Mouse (Mus musculus): ENCODE results near the gene Galnt15. TPM values are rescaled to one million over a fixed set of nuclear protein-coding genes. Genes with fewer than 3 reads are reported as not detected.

Gene Galnt15
- total and polyA plus RNA-seq, 3 experiments, result not detected

DNA sequence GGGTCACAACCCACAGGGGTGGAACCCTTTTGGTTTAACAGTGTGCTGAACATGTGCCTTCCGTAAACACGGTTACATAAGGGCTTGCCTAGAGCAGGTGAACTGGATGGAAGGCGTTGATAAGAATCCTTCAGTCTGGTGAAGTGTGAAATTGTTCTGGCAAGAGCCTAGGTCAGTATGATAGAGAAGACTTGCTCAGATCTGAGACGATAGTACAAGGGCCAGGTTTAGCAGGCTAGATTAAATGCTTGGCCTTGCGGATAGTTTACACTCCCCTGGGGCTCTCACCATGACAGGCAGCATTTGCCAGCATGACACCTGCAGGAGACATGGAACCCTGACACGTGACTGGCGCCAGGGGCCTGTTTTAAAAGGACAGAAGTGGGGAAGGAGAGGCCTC is 76.9 kb downstream of the Galnt15 start:
- dilution Hi-C loops (cut with MboI; ENCODE audit: extremely low pct_ligation_motif_present, extremely low pct_unique_long_range_greater_than_20kb, low sequenced_read_pairs), result no loop called here
- in situ Hi-C loops (cut with MboI; ENCODE audit: low pct_ligation_motif_present, low pct_unique_long_range_greater_than_20kb, low sequenced_read_pairs), result no loop called here
- H3K4me1 ChIP-seq (ENCODE audit: control insufficient read depth in 1 of 2, insufficient read depth in 2 of 2), result peaks cover 0 to 9% of the 10 kb centered on the region in 2 experiments; a peak in 2 of 4 replicates
- no peaks in the 10 kb centered on the region for H3K79me2 ChIP-seq (replicated peaks; ENCODE audit: control insufficient read depth, extremely low read depth, insufficient read depth, poor library complexity, severe bottlenecking)
- no peak for DNase-seq (ENCODE audit: extremely low read depth)
- H3K27me3 ChIP-seq (replicated peaks), result no peaks in the 10 kb centered on the region
- H3K4me3 ChIP-seq (replicated peaks in 1 of 3; ENCODE audit: low read depth in 2 of 3, low read length in 2 of 3, poor library complexity in 1 of 3), result no peak overlapping the region
- H3K36me3 ChIP-seq (replicated peaks in 1 of 2; ENCODE audit: control insufficient read depth in 1 of 2, insufficient read depth in 1 of 2, low read length in 1 of 2), result peaks cover 12 to 38% of the 10 kb centered on the region in 2 experiments
- H3K27ac ChIP-seq (ENCODE audit: insufficient read depth, low read depth), result no peak overlapping the region
- peak; percentile 28; the same call in 1 of the 2 replicates for TF ChIP-seq BHLHE40 (IDR thresholded peaks at IDR 0.05; ENCODE audit: low read depth, low read length)
- no peak for TF ChIP-seq RAD21 (IDR thresholded peaks at IDR 0.05; ENCODE audit: low read depth, low read length)
- H3K9me3 ChIP-seq (replicated peaks; ENCODE audit: low read length), result peaks cover under 1% of the 10 kb centered on the region
- no peak overlapping the region for H3K9ac ChIP-seq (ENCODE audit: insufficient read depth, low read depth)
- H3K4me2 ChIP-seq (ENCODE audit: insufficient read depth, low read depth, poor library complexity, severe bottlenecking), result no peak overlapping the region

DNA sequence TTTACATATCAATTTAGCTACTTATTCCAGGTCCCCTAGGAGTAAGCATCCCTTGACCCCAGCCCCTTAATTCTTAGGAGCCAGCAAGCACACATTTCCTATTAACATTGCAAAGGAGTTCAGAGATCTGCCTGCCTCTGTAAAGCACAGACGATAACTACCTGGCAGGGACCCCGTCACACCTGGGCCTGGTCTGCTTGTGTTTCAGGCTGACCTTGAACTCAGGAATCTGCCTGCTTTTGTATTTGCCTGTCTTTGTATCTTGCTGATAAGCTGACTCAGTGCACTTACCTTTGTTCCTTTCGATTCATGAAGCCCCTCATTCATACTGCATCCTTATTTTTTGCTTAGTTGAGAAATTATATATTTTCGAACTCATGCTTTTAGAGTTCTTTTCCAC is 78.1 kb downstream of the Galnt15 start:
- TF ChIP-seq RCOR1 (conservative IDR thresholded peaks at IDR 0.05; ENCODE audit: low read depth, low read length) (no peak), GABPA (IDR thresholded peaks at IDR 0.05; ENCODE audit: insufficient replicate concordance, low read depth, low read length) (no peak), MYC (IDR thresholded peaks at IDR 0.05; ENCODE audit: low read depth, low read length) (no peak), USF2 (conservative IDR thresholded peaks at IDR 0.05; ENCODE audit: low read depth, low read length) (no peak), TCF12 (IDR thresholded peaks at IDR 0.05; ENCODE audit: low read depth, low read length) (no peak), IRF4 (IDR thresholded peaks at IDR 0.05; ENCODE audit: low read depth, low read length) (no peak), USF1 (IDR thresholded peaks at IDR 0.05; ENCODE audit: low read depth, low read length) (no peak), SIN3A (IDR thresholded peaks at IDR 0.05; ENCODE audit: low read length) (no peak), NRF1 (IDR thresholded peaks at IDR 0.05; ENCODE audit: low read depth, low read length) (no peak), ZKSCAN1 (IDR thresholded peaks at IDR 0.05; ENCODE audit: borderline replicate concordance, low read depth, low read length) (no peak), ELF1 (IDR thresholded peaks at IDR 0.05; ENCODE audit: low read depth, low read length) (no peak), JUND (conservative IDR thresholded peaks at IDR 0.05; ENCODE audit: low read depth, low read length) (no peak), UBTF (IDR thresholded peaks at IDR 0.05; ENCODE audit: low read depth, low read length) (no peak), MAZ (IDR thresholded peaks at IDR 0.05; ENCODE audit: low read depth, low read length) (no peak), CTCF (conservative IDR thresholded peaks at IDR 0.05 in 1 of 2, IDR thresholded peaks at IDR 0.05 in 1 of 2; ENCODE audit: low read depth in 2 of 2, low read length in 2 of 2) (no peak), HCFC1 (IDR thresholded peaks at IDR 0.05; ENCODE audit: low read depth, low read length) (no peak), POLR2A (IDR thresholded peaks at IDR 0.05; ENCODE audit: low read depth, low read length) (no peak), SMC3 (IDR thresholded peaks at IDR 0.05; ENCODE audit: low read depth, low read length) (no peak), ZMIZ1 (IDR thresholded peaks at IDR 0.05; ENCODE audit: low read depth, low read length) (no peak), ZC3H11A (IDR thresholded peaks at IDR 0.05; ENCODE audit: low read depth, low read length) (no peak)
- no peak overlapping the region for H3K9ac ChIP-seq (ENCODE audit: insufficient read depth, low read depth)
- no peak for DNase-seq (ENCODE audit: extremely low read depth)
- no peaks in the 10 kb centered on the region for H3K79me2 ChIP-seq (replicated peaks; ENCODE audit: control insufficient read depth, extremely low read depth, insufficient read depth, poor library complexity, severe bottlenecking)
- no peak overlapping the region for H3K4me2 ChIP-seq (ENCODE audit: insufficient read depth, low read depth, poor library complexity, severe bottlenecking)
- no peak overlapping the region for H3K4me3 ChIP-seq (replicated peaks in 1 of 3; ENCODE audit: low read depth in 2 of 3, low read length in 2 of 3, poor library complexity in 1 of 3)
- in situ Hi-C loops (cut with MboI; ENCODE audit: low pct_ligation_motif_present, low pct_unique_long_range_greater_than_20kb, low sequenced_read_pairs), result no loop called here
- H3K9me3 ChIP-seq (replicated peaks; ENCODE audit: low read length), result peaks cover 9% of the 10 kb centered on the region
- dilution Hi-C loops (cut with MboI; ENCODE audit: extremely low pct_ligation_motif_present, extremely low pct_unique_long_range_greater_than_20kb, low sequenced_read_pairs), result no loop called here
- peaks cover 8 to 30% of the 10 kb centered on the region in 2 experiments for H3K36me3 ChIP-seq (replicated peaks in 1 of 2; ENCODE audit: control insufficient read depth in 1 of 2, insufficient read depth in 1 of 2, low read length in 1 of 2)
- H3K27ac ChIP-seq (ENCODE audit: insufficient read depth, low read depth), result no peak overlapping the region
- peaks cover 0 to 9% of the 10 kb centered on the region in 2 experiments; a peak in 2 of 4 replicates for H3K4me1 ChIP-seq (ENCODE audit: control insufficient read depth in 1 of 2, insufficient read depth in 2 of 2)
- no peaks in the 10 kb centered on the region for H3K27me3 ChIP-seq (replicated peaks)

Other genes with a start within 250 kb of the Galnt15 start
- 7.3 and 8.6 TPM in 2 replicates for gene Ankrd28, start 198.3 kb upstream of the Galnt15 start, total RNA-seq (2012; rRNA removed)
- gene Ankrd28, start 198.3 kb upstream of the Galnt15 start, total RNA-seq (2014; rRNA removed), result 14.3 and 14.9 TPM in 2 replicates
- gene Ankrd28, start 198.3 kb upstream of the Galnt15 start, polyA plus RNA-seq (2012; ENCODE audit: insufficient read length, low read depth), result 15.0 and 16.0 TPM in 2 replicates
- gene Oxnad1, start 56.4 kb downstream of the Galnt15 start, total RNA-seq (2012; rRNA removed), result 44.5 and 47.6 TPM in 2 replicates
- gene Oxnad1, start 56.4 kb downstream of the Galnt15 start, total RNA-seq (2014; rRNA removed), result 109 and 111 TPM in 2 replicates
- 64.5 and 77.7 TPM in 2 replicates for gene Oxnad1, start 56.4 kb downstream of the Galnt15 start, polyA plus RNA-seq (2012; ENCODE audit: insufficient read length, low read depth)
- 75.7 and 84.1 TPM in 2 replicates for gene Dph3, start 56.7 kb downstream of the Galnt15 start, total RNA-seq (2012; rRNA removed)
- gene Dph3, start 56.7 kb downstream of the Galnt15 start, total RNA-seq (2014; rRNA removed), result 125 and 137 TPM in 2 replicates
- 92.9 and 94.2 TPM in 2 replicates for gene Dph3, start 56.7 kb downstream of the Galnt15 start, polyA plus RNA-seq (2012; ENCODE audit: insufficient read length, low read depth)
- gene Msmb, start 113.0 kb downstream of the Galnt15 start, total RNA-seq (2012; rRNA removed), result not detected in 2 replicates
- gene Msmb, start 113.0 kb downstream of the Galnt15 start, total RNA-seq (2014; rRNA removed), result not detected in 2 replicates
- not detected in 2 replicates for gene Msmb, start 113.0 kb downstream of the Galnt15 start, polyA plus RNA-seq (2012; ENCODE audit: insufficient read length, low read depth)
- 41.6 and 47.6 TPM in 2 replicates for gene Ncoa4, start 130.9 kb downstream of the Galnt15 start, total RNA-seq (2012; rRNA removed)
- 102 and 109 TPM in 2 replicates for gene Ncoa4, start 130.9 kb downstream of the Galnt15 start, total RNA-seq (2014; rRNA removed)
- 59.3 and 63.9 TPM in 2 replicates for gene Ncoa4, start 130.9 kb downstream of the Galnt15 start, polyA plus RNA-seq (2012; ENCODE audit: insufficient read length, low read depth)
- 285 and 389 TPM in 2 replicates for gene Timm23, start 172.9 kb downstream of the Galnt15 start, total RNA-seq (2012; rRNA removed)
- 496 and 558 TPM in 2 replicates for gene Timm23, start 172.9 kb downstream of the Galnt15 start, total RNA-seq (2014; rRNA removed)
- gene Timm23, start 172.9 kb downstream of the Galnt15 start, polyA plus RNA-seq (2012; ENCODE audit: insufficient read length, low read depth), result 425 and 495 TPM in 2 replicates
- gene Parg, start 173.0 kb downstream of the Galnt15 start, total RNA-seq (2012; rRNA removed), result 36.3 and 39.9 TPM in 2 replicates
- gene Parg, start 173.0 kb downstream of the Galnt15 start, total RNA-seq (2014; rRNA removed), result 66.1 and 77.9 TPM in 2 replicates
- 25.7 and 40.6 TPM in 2 replicates for gene Parg, start 173.0 kb downstream of the Galnt15 start, polyA plus RNA-seq (2012; ENCODE audit: insufficient read length, low read depth)